Mouse (Mus musculus) stomach, postnatal 0 days (tissue): Measurements from ENCODE around the gene Mafg.

Source experiments
- CTCF ChIP-seq: IDR thresholded peaks from 2 replicates; pipeline ENCODE4 v1.5.1; 2016; ENCODE audit warnings: antibody characterized with exemption, low read depth, mild to moderate bottlenecking, moderate library complexity
- EP300 ChIP-seq: optimal IDR thresholded peaks from 2 replicates; pipeline ENCODE3; 2016; ENCODE audit warnings: antibody characterized with exemption

- TF ChIP-seq CTCF (peak; percentile 72), EP300 (no peak)
Measured at GRCm38 (mm10) chr11:120679909-120680308, 46.5 kb upstream of the Mafg start.
